Mouse (Mus musculus) liver, adult 2 months (tissue): ENCODE measurements around the gene Fam20c. TPM values are rescaled to one million over a fixed set of nuclear protein-coding genes. Genes with fewer than 3 reads are reported as not detected.

Experiments
- DNase-seq: peaks from one replicate; pipeline ENCODE4 v3.0.0-alpha.2; 2011; ENCODE audit warnings: low read depth, low spot score; ENCODE audit errors: extremely low read depth
- H3K27ac ChIP-seq: fragments of 200-500 bp; replicated peaks from 2 replicates; pipeline ENCODE4 v1.5.1; 2012; ENCODE audit warnings: low read depth, mild to moderate bottlenecking, control low read depth, inconsistent platforms, low read length; ENCODE audit not compliant: insufficient read depth
- H3K27me3 ChIP-seq: fragments of 200-500 bp; 2 replicates; pipeline ENCODE4 v1.6.1; 2012; ENCODE audit warnings: mild to moderate bottlenecking, moderate library complexity, low read length, inconsistent platforms; ENCODE audit not compliant: control insufficient read depth, insufficient read depth
- H3K36me3 ChIP-seq: fragments of 200-500 bp; 2 replicates; pipeline ENCODE4 v1.6.1; 2012; ENCODE audit warnings: low read length, inconsistent platforms; ENCODE audit not compliant: control insufficient read depth, insufficient read depth
- H3K4me1 ChIP-seq: fragments of 200-500 bp; 2 replicates; pipeline ENCODE4 v1.6.1; 2011; ENCODE audit warnings: low read length; ENCODE audit not compliant: control insufficient read depth, insufficient read depth
- H3K4me3 ChIP-seq: fragments of 200-500 bp; 2 replicates; pipeline ENCODE4 v1.5.1; 2011; ENCODE audit warnings: low read depth, mild to moderate bottlenecking, control low read depth, low read length, moderate library complexity; ENCODE audit not compliant: insufficient read depth
- H3K79me2 ChIP-seq: fragments of 200-500 bp; 2 replicates; pipeline ENCODE4 v1.6.1; 2012; ENCODE audit warnings: inconsistent platforms, mild to moderate bottlenecking, low read length, moderate library complexity; ENCODE audit not compliant: control insufficient read depth, insufficient read depth
- H3K9ac ChIP-seq: fragments of 200-500 bp; 2 replicates; pipeline ENCODE4 v1.6.1; 2012; ENCODE audit warnings: low read depth, mild to moderate bottlenecking, control low read depth, inconsistent platforms, low read length
- CTCF ChIP-seq: fragments of 200-500 bp; IDR thresholded peaks from 2 replicates; pipeline ENCODE4 v1.5.1; 2011; ENCODE audit warnings: low read depth, low read length, control low read depth
- POLR2A ChIP-seq: fragments of 200-500 bp; IDR thresholded peaks from 2 replicates; pipeline ENCODE4 v1.6.1; 2011; ENCODE audit warnings: low read length, control low read depth; ENCODE audit not compliant: insufficient read depth; ENCODE audit errors: extremely low read depth
- WGBS: fragments of 180-500 bp; shearing (Covaris S2); methylation state at CpG from one replicate; pipeline ENCODE4 v1.1.7; 2018; 5-methylcytosine and 5-hydroxymethylcytosine counted together
- polyA plus RNA-seq: library from polyadenylated mRNA; depleted of rRNA; stranded (reverse); fragments of >200 nt; gene quantifications from 2 replicates; pipeline ENCODE4 v1.2.3, GENCODE M21; 2012
- total RNA-seq: library from RNA; depleted of rRNA; stranded (reverse); fragments of >200 nt; gene quantifications from 2 replicates; pipeline ENCODE4 v1.2.3, GENCODE M21; 2014

Gene Fam20c
- total and polyA plus RNA-seq, 2 experiments, result 18.2 to 50.7 TPM

- H3K4me3 ChIP-seq, result no peak overlapping the region
- H3K27me3 ChIP-seq, result no peaks in the 10 kb centered on the region
- peaks cover 5% of the 10 kb centered on the region; the same call in 1 of the 2 replicates for H3K36me3 ChIP-seq
- peaks cover 7% of the 10 kb centered on the region for H3K4me1 ChIP-seq
- H3K27ac ChIP-seq, result no peak overlapping the region
- H3K79me2 ChIP-seq, result peaks cover 18% of the 10 kb centered on the region
- no peak for TF ChIP-seq POLR2A
- no peak for TF ChIP-seq CTCF
- 42% methylated on average over 1 of the region's 1 CpGs for WGBS
- DNase-seq, result peak; percentile 70
- no peak overlapping the region for H3K9ac ChIP-seq
Measured at GRCm38 (mm10) chr5:138782697-138783096, 28.4 kb downstream of the Fam20c start.

- Histone ChIP-seq H3K4me1 (peaks cover 7% of the 10 kb centered on the region), H3K36me3 (peaks cover 5% of the 10 kb centered on the region; the same call in 1 of the 2 replicates), H3K9ac (no peak overlapping the region), H3K27me3 (no peaks in the 10 kb centered on the region), H3K4me3 (no peak overlapping the region), H3K79me2 (peaks cover 17% of the 10 kb centered on the region), H3K27ac (no peak overlapping the region)
- no peak for DNase-seq
- TF ChIP-seq CTCF, result no peak
- TF ChIP-seq POLR2A, result no peak
- WGBS, result 76% methylated on average over 8 of the region's 8 CpGs
Measured at GRCm38 (mm10) chr5:138783181-138783580, 28.9 kb downstream of the Fam20c start.

GRCm38 (mm10) chr5:138785986-138786515 is 31.7 kb downstream of the Fam20c start:
- Histone ChIP-seq H3K79me2 (peaks cover 5% of the 10 kb centered on the region), H3K9ac (no peak overlapping the region), H3K4me1 (peaks cover 22% of the 10 kb centered on the region), H3K36me3 (peaks cover 5% of the 10 kb centered on the region; the same call in 1 of the 2 replicates), H3K27ac (no peak overlapping the region), H3K4me3 (no peak overlapping the region), H3K27me3 (no peaks in the 10 kb centered on the region)
- WGBS, result 92% methylated on average over 3 of the region's 3 CpGs
- no peak for DNase-seq
- TF ChIP-seq CTCF (no peak), POLR2A (no peak)

GRCm38 (mm10) chr5:138787648-138788047 is 33.3 kb downstream of the Fam20c start:
- Histone ChIP-seq H3K9ac (no peak overlapping the region), H3K4me1 (peaks cover 29% of the 10 kb centered on the region), H3K79me2 (peaks cover 5% of the 10 kb centered on the region), H3K27me3 (no peaks in the 10 kb centered on the region), H3K27ac (no peak overlapping the region), H3K4me3 (no peak overlapping the region), H3K36me3 (peaks cover 4% of the 10 kb centered on the region; the same call in 1 of the 2 replicates)
- 92% methylated on average over 7 of the region's 7 CpGs for WGBS
- no peak for DNase-seq
- TF ChIP-seq CTCF (no peak), POLR2A (no peak)

GRCm38 (mm10) chr5:138788481-138789211 is 34.3 kb downstream of the Fam20c start:
- Histone ChIP-seq H3K79me2 (peaks cover 7% of the 10 kb centered on the region), H3K9ac (no peak overlapping the region), H3K4me3 (no peak overlapping the region), H3K36me3 (peaks cover 5% of the 10 kb centered on the region; the same call in 1 of the 2 replicates), H3K27me3 (no peaks in the 10 kb centered on the region), H3K27ac (no peak overlapping the region), H3K4me1 (peaks cover 29% of the 10 kb centered on the region)
- peak; percentile 34 for DNase-seq
- no peak for TF ChIP-seq CTCF
- WGBS, result 33% methylated on average over 11 of the region's 11 CpGs

GRCm38 (mm10) chr5:138790954-138791480 is 36.7 kb downstream of the Fam20c start:
- no peak for TF ChIP-seq POLR2A
- no peak for TF ChIP-seq CTCF
- peak; percentile 98 for DNase-seq
- WGBS, result 33% methylated on average over 11 of the region's 11 CpGs
- Histone ChIP-seq H3K4me1 (peaks cover 29% of the 10 kb centered on the region), H3K27me3 (no peaks in the 10 kb centered on the region), H3K4me3 (no peak overlapping the region), H3K9ac (0 out of 2 replicates have a peak overlapping the region, but pooled peaks have one; percentile 4), H3K36me3 (peaks cover 11% of the 10 kb centered on the region), H3K79me2 (peaks cover 4% of the 10 kb centered on the region; the same call in 1 of the 2 replicates), H3K27ac (peak overlapping the region; percentile 80)
